Mouse (Mus musculus) stomach, postnatal 0 days (tissue): ENCODE data around the gene Rps2. TPM values are rescaled to one million over a fixed set of nuclear protein-coding genes. Genes with fewer than 3 reads are reported as not detected.

Source experiments
- ATAC-seq: fragments of 200-750 bp; cut with Nextera tagmentation; 2 replicates; pipeline ENCODE4 v1.8.0; 2017; ENCODE audit not compliant: low FRiP score, low TSS enrichment
- DNase-seq: peaks from one replicate; pipeline ENCODE4 v3.0.0-alpha.2; 2016; ENCODE audit warnings: low spot score
- H3K27ac ChIP-seq: fragments of 300-500 bp; sonication (generic); replicated peaks from 2 replicates; pipeline ENCODE4 v1.5.1; 2014; ENCODE audit warnings: mild to moderate bottlenecking, control low read depth
- H3K27me3 ChIP-seq: fragments of 300-500 bp; sonication (generic); 2 replicates; pipeline ENCODE4 v1.6.1; 2014; ENCODE audit warnings: low read length; ENCODE audit not compliant: control insufficient read depth, insufficient read depth
- H3K36me3 ChIP-seq: fragments of 300-500 bp; sonication (generic); 2 replicates; pipeline ENCODE4 v1.6.1; 2014; ENCODE audit warnings: low read length, mixed read lengths; ENCODE audit not compliant: control insufficient read depth, insufficient read depth
- H3K4me1 ChIP-seq: fragments of 300-500 bp; sonication (generic); replicated peaks from 2 replicates; pipeline ENCODE4 v1.6.1; 2014; ENCODE audit warnings: antibody characterized with exemption; ENCODE audit not compliant: control insufficient read depth, insufficient read depth
- H3K4me2 ChIP-seq: fragments of 300-500 bp; sonication (generic); replicated peaks from 2 replicates; pipeline ENCODE4 v1.6.1; 2014; ENCODE audit warnings: low read depth, mild to moderate bottlenecking, control low read depth, moderate library complexity
- H3K4me3 ChIP-seq: fragments of 300-500 bp; sonication (generic); 2 replicates; pipeline ENCODE4 v1.5.1; 2014; ENCODE audit warnings: low read depth, low read length, control low read depth
- H3K9ac ChIP-seq: fragments of 300-500 bp; sonication (generic); 2 replicates; pipeline ENCODE4 v1.6.1; 2014; ENCODE audit warnings: mild to moderate bottlenecking, low read length, control low read depth, mixed read lengths
- H3K9me3 ChIP-seq: fragments of 300-500 bp; sonication (generic); 2 replicates; pipeline ENCODE4 v1.6.1; 2016; ENCODE audit warnings: low read length; ENCODE audit not compliant: control insufficient read depth
- CTCF ChIP-seq: IDR thresholded peaks from 2 replicates; pipeline ENCODE4 v1.5.1; 2016; ENCODE audit warnings: antibody characterized with exemption, low read depth, mild to moderate bottlenecking, moderate library complexity
- EP300 ChIP-seq: optimal IDR thresholded peaks from 2 replicates; pipeline ENCODE3; 2016; ENCODE audit warnings: antibody characterized with exemption
- WGBS: fragments of 180-500 bp; shearing (Covaris S2); extraction: QIAGEN DNeasy Blood & Tissue Kit; methylation state at CpG from one replicate; pipeline ENCODE4 v1.1.7; 2014; 5-methylcytosine and 5-hydroxymethylcytosine counted together
- polyA plus RNA-seq: library from polyadenylated mRNA; unstranded; fragments of >200 nt; fragmentation: Nextera tagmentation; extraction: Ambion mirVana; gene quantifications from 2 replicates; pipeline ENCODE4 v1.2.1, GENCODE M21; 2015

The Rps2 gene
- polyA plus RNA-seq, 1 experiment from 2014 or later = 1,135 TPM

DNA sequence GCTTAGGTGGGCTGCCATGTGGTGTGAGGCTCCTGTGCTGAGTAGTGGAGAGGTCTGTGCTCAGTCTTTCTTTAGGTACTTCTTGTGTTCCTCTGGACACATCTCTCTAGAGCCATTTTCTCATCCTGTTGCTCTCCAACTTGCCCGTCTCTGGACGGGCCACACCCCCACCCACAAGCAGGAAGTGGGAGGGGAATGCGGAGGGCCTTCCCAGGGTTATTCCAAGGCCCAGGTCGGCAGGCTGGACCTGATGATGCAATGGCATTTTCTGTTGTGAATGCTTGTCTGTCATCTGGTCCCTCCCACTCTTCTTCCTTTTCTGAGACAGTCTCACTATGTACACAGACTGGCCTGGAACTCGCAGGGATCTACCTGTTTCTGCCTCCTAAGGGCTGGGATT is 45.8 kb upstream of the Rps2 start:
- no peak for TF ChIP-seq EP300
- no peak for TF ChIP-seq CTCF
- peaks cover 10% of the 10 kb centered on the region for H3K36me3 ChIP-seq
- peak overlapping the region; percentile 20; the same call in 1 of the 2 replicates for H3K27ac ChIP-seq
- H3K4me2 ChIP-seq = no peak overlapping the region
- 13% methylated on average over 5 of the region's 5 CpGs for WGBS
- ATAC-seq (peak; percentile 18; the same call in 1 of the 2 replicates), DNase-seq (peak; percentile 67)
- H3K9me3 ChIP-seq = no peaks in the 10 kb centered on the region
- H3K4me1 ChIP-seq = peaks cover 3% of the 10 kb centered on the region; the same call in 1 of the 2 replicates
- no peak overlapping the region for H3K9ac ChIP-seq
- H3K4me3 ChIP-seq = no peak overlapping the region
- H3K27me3 ChIP-seq = no peaks in the 10 kb centered on the region

- H3K4me3 ChIP-seq = no peak overlapping the region
- no peaks in the 10 kb centered on the region for H3K9me3 ChIP-seq
- no peak for TF ChIP-seq CTCF
- TF ChIP-seq EP300 = no peak
- peaks cover 27% of the 10 kb centered on the region for H3K36me3 ChIP-seq
- DNase-seq = no peak
- 0 out of 2 replicates have a peak, but pooled peaks cover 3% of the 10 kb centered on the region for H3K4me1 ChIP-seq
- H3K4me2 ChIP-seq = no peak overlapping the region
- ATAC-seq = no peak
- H3K27me3 ChIP-seq = no peaks in the 10 kb centered on the region
- H3K27ac ChIP-seq = no peak overlapping the region
- no peak overlapping the region for H3K9ac ChIP-seq
- WGBS = 72% methylated on average over 7 of the region's 7 CpGs
Observed at GRCm38 (mm10) chr17:24674277-24674676, 43.6 kb upstream of the Rps2 start.

DNA sequence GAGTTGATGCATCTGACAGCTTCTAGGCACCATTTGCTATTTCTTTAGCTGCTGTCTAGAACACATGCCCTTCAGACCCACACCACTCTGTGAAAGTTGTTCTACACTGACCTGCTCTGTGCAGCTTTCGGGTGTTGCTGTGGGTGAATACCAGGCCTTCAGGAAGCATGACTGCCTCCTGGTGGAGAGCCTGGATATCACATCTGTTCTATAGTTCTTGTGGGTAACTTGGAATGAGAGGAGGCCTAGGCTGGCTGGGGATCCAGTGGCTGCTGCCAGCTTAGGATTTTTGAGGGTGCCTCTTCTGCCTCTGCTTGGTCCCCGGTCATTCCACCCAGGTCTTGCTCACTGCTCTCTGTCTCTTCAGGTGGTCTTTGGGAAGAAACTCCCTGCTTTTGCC is 41.7 kb upstream of the Rps2 start:
- TF ChIP-seq CTCF (peak; percentile 89), EP300 (no peak)
- no peaks in the 10 kb centered on the region for H3K27me3 ChIP-seq
- 60% methylated on average over 2 of the region's 2 CpGs for WGBS
- no peak overlapping the region for H3K4me2 ChIP-seq
- ATAC-seq (peak; percentile 25; the same call in 1 of the 2 replicates), DNase-seq (peak; percentile 83)
- no peaks in the 10 kb centered on the region for H3K4me1 ChIP-seq
- no peak overlapping the region for H3K9ac ChIP-seq
- H3K36me3 ChIP-seq = peaks cover 42% of the 10 kb centered on the region
- H3K27ac ChIP-seq = no peak overlapping the region
- H3K4me3 ChIP-seq = no peak overlapping the region
- no peaks in the 10 kb centered on the region for H3K9me3 ChIP-seq

DNA sequence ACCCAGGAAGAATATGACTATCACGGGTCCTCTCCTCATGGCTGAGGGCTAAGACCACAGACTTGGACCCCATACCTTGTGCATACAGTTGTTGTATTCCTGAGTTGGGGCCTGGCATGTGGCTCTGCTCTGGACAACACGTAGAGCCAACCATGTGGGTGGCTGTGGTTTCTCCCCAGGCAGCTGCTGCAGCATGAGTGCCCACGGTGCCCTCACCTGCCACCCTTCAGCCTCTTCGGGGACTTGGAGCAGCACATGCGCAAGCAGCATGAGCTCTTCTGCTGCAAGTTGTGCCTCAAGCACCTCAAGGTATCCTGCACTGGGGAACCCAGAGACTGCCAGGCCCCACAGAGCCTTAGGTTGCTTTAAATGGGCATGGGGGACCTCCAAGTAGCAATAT is 41.0 kb upstream of the Rps2 start:
- no peak overlapping the region for H3K4me2 ChIP-seq
- H3K36me3 ChIP-seq = peaks cover 42% of the 10 kb centered on the region
- DNase-seq (no peak), ATAC-seq (no peak)
- H3K27ac ChIP-seq = no peak overlapping the region
- no peaks in the 10 kb centered on the region for H3K27me3 ChIP-seq
- no peak overlapping the region for H3K9ac ChIP-seq
- H3K4me1 ChIP-seq = no peaks in the 10 kb centered on the region
- 97% methylated on average over 5 of the region's 5 CpGs for WGBS
- H3K4me3 ChIP-seq = no peak overlapping the region
- TF ChIP-seq EP300 = no peak
- no peak for TF ChIP-seq CTCF
- H3K9me3 ChIP-seq = no peaks in the 10 kb centered on the region

GRCm38 (mm10) chr17:24677500-24678080 is 40.3 kb upstream of the Rps2 start:
- peaks cover 42% of the 10 kb centered on the region for H3K36me3 ChIP-seq
- TF ChIP-seq CTCF = no peak
- TF ChIP-seq EP300 = no peak
- no peaks in the 10 kb centered on the region for H3K4me1 ChIP-seq
- H3K4me3 ChIP-seq = no peak overlapping the region
- DNase-seq (no peak), ATAC-seq (peak; percentile 65)
- no peaks in the 10 kb centered on the region for H3K9me3 ChIP-seq
- H3K9ac ChIP-seq = no peak overlapping the region
- no peak overlapping the region for H3K4me2 ChIP-seq
- 0 out of 2 replicates have a peak overlapping the region, but pooled peaks have one; percentile 30 for H3K27ac ChIP-seq
- no peaks in the 10 kb centered on the region for H3K27me3 ChIP-seq
- WGBS = 84% methylated on average over 24 of the region's 24 CpGs

GRCm38 (mm10) chr17:24686514-24686913 is 31.4 kb upstream of the Rps2 start:
- ATAC-seq (no peak), DNase-seq (peak; percentile 64)
- H3K9me3 ChIP-seq = no peaks in the 10 kb centered on the region
- no peak overlapping the region for H3K4me2 ChIP-seq
- WGBS = 33% methylated on average over 16 of the region's 16 CpGs
- peaks cover 6% of the 10 kb centered on the region for H3K27me3 ChIP-seq
- no peaks in the 10 kb centered on the region for H3K36me3 ChIP-seq
- no peak overlapping the region for H3K4me3 ChIP-seq
- no peak overlapping the region for H3K27ac ChIP-seq
- no peak overlapping the region for H3K9ac ChIP-seq
- no peak for TF ChIP-seq EP300
- H3K4me1 ChIP-seq = peaks cover 8% of the 10 kb centered on the region
